Mouse (Mus musculus): ENCODE data around the gene Fam216a. TPM values are rescaled to one million over a fixed set of nuclear protein-coding genes. Genes with fewer than 3 reads are reported as not detected.
"Not testable (repeated sequence)": the region's sequence is repeated elsewhere in the genome, so short reads cannot be mapped to it uniquely, and the experiment has no call there.

Gene Fam216a
- 3.2 and 3.5 TPM in 2 replicates for polyA plus RNA-seq (2012; rRNA removed)

DNA sequence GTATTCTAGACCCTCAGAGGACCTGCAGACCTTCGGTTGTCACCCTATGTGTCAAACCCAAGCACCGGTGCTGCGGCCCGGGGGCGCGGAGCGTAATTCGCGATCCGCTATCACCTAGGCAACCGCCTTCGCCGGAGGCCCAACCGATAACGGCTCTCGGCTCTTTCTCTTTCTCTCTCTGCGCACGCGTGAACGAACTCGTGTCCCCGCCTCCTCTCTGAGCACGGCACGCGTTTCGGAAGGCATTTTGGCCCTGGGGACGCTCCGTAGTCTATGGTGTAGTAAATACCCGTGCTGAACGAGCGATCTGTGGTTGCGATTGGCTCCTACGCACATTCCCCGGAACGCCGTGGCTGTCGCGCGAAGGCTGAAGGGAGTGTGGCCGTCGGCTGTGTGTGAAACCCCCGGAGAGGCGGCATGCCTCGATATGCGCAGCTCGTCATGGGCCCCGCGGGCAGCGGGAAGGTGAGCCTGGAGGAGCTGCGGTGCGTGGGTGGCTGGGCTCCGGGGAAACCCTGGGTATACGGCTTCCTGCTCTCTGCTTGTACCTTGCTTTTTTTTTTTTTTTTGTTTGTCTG, at the start of gene Fam216a:
TSS of gene Fam216a (minus strand) at position 173 of the 578 bp plus-strand sequence.
- H3K36me3 ChIP-seq (ENCODE audit: control insufficient read depth, insufficient read depth, low read length): peaks cover 3% of the 10 kb centered on the region; the same call in 1 of the 2 replicates
- H3K27me3 ChIP-seq (ENCODE audit: control insufficient read depth, insufficient read depth, low read length): no peaks in the 10 kb centered on the region
- peak within 1 kb of the TSS; percentile 71 for H3K4me3 ChIP-seq (ENCODE audit: low read depth, low read length)
- H3K4me1 ChIP-seq (ENCODE audit: control insufficient read depth, insufficient read depth, insufficient read length, low read length): peaks cover 2% of the 10 kb centered on the region; the same call in 1 of the 2 replicates
- TF ChIP-seq CTCF (IDR thresholded peaks at IDR 0.05; ENCODE audit: extremely low read depth, insufficient read length, insufficient replicate concordance, low read depth, low read length) (no peak), POLR2A (IDR thresholded peaks at IDR 0.05; ENCODE audit: low read depth, low read length) (peak; percentile 50; the same call in 1 of the 2 replicates)
- H3K27ac ChIP-seq (ENCODE audit: insufficient read depth, low read depth, low read length): peak within 1 kb of the TSS; percentile 62
- WGBS: under 1% methylated on average over 53 of the region's 53 CpGs

DNA sequence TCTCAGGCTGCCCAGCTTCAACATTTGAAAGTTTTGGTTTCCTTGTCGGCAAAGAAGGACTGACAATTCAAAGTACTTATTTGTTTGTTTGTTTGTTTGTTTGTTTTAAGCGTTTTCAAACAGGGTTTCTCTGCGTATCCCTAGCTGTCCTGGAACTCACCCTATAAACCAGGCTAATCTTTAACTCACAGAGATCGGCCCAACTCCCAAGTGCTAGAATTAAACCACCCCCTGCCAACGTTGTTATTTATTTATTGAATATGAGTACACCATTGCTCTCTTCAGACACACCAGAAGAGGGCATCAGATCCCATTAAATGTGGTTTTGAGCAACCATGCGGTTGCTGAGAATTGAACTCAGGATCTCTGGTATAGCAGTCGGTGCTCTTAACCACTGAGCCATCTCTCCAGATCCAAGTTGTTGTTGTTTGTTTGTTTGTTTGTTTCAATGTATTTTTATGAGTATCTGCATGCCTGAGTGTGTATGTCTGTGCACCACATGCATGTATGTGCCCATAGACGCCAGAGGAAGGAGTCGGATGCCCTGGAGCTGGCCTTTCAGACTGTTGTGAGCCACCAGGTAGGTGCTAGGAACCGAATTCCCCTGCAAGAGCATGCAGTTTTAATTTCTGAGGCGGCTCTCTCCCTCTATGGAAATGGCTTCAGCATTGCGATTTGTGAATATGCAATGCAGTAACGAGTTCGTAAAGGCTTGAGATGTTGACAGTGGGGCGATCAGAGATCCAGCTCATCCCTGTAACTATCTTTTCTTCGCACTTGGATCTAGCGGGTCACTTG, 49.3 kb upstream of the Fam216a start, which contains the start of gene Anapc7:
TSS of gene Anapc7 (plus strand) at position 423 of the 798 bp plus-strand sequence.
- WGBS: 4% methylated on average over 17 of the region's 17 CpGs

DNA sequence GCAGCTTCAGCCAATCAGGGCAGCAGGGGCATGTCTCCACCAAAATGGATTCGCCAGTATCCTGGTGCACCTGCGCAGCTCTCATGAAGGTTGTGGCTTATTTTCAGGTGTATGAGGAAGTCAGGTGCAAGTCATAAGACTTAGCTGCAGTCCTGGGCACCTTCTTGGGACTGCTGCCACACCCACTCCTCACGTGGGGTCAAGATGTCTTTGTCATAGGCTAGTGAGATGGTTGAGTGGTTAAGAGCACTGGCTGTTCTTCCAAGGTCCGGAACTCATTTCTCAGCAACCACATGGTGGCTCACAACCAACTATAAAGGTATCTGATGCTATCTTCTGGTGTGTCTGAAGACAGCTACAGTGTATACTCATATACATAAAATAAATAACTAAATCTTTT, 48.5 kb upstream of the Fam216a start:
- not testable (repeated sequence) for H3K36me3 ChIP-seq (ENCODE audit: control insufficient read depth, insufficient read depth, low read length); H3K27ac ChIP-seq (ENCODE audit: insufficient read depth, low read depth, low read length)
- WGBS: 21% methylated on average over 4 of the region's 4 CpGs

More for the DNA sequence above, 49.3 kb upstream of the Fam216a start, which contains the start of gene Anapc7:
- Histone ChIP-seq H3K36me3 (ENCODE audit: control insufficient read depth, insufficient read depth, low read length) (no peaks in the 10 kb centered on the region), H3K4me1 (ENCODE audit: control insufficient read depth, insufficient read depth, insufficient read length, low read length) (peaks cover 9% of the 10 kb centered on the region), H3K27ac (ENCODE audit: insufficient read depth, low read depth, low read length) (peak within 1 kb of the TSS; percentile 59), H3K4me3 (ENCODE audit: low read depth, low read length) (peak within 1 kb of the TSS; percentile 92), H3K27me3 (ENCODE audit: control insufficient read depth, insufficient read depth, low read length) (no peaks in the 10 kb centered on the region)
- TF ChIP-seq CTCF (IDR thresholded peaks at IDR 0.05; ENCODE audit: extremely low read depth, insufficient read length, insufficient replicate concordance, low read depth, low read length) (no peak), POLR2A (IDR thresholded peaks at IDR 0.05; ENCODE audit: low read depth, low read length) (no peak)

DNA sequence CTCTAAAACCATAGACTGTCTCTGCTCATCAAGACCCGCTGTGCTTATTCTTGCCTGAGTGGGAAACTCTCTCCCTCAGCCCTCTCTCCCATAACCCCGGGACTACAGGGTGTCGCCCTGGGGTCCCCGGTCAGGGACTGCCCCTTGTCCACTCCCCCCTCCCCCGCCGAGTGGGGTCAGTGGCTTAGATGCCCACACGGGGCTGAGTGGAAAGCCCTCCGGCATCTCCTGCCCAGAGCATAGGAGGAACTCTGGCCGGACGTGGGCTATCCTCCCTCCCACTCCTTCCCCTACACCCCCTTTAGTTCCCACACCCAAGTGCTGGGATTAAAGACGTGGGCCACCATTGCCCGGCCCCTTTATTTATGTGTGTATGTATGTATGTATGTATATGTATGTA, 43.3 kb upstream of the Fam216a start:
- WGBS: 87% methylated on average over 12 of the region's 12 CpGs

More for the DNA sequence above, 48.5 kb upstream of the Fam216a start:
- H3K4me1 ChIP-seq (ENCODE audit: control insufficient read depth, insufficient read depth, insufficient read length, low read length); H3K4me3 ChIP-seq (ENCODE audit: low read depth, low read length); H3K27me3 ChIP-seq (ENCODE audit: control insufficient read depth, insufficient read depth, low read length): not testable (repeated sequence)

DNA sequence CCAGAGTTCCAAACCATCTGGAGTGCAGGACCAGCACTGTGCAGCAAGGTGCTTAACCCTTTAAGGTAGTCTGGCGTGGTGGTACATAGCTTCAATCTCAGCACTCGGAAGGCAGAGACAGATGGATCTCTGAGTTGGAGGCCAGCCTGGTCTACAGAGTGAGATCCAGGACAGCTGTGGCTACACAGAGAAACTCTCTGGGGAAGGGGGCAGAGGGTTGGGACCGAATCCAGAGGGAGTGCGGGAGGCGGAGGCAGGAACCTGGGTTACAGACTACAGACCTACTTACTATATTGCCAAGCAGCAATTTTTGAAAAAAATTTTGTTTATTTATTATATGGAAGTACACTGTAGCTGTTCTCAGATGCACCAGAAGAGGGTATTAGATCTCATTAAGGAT, 42.2 kb upstream of the Fam216a start:
- peaks cover 3% of the 10 kb centered on the region for H3K36me3 ChIP-seq (ENCODE audit: control insufficient read depth, insufficient read depth, low read length)
- H3K4me1 ChIP-seq (ENCODE audit: control insufficient read depth, insufficient read depth, insufficient read length, low read length): no peaks in the 10 kb centered on the region; the same call in 1 of the 2 replicates
- H3K27me3 ChIP-seq (ENCODE audit: control insufficient read depth, insufficient read depth, low read length): no peaks in the 10 kb centered on the region
- no peak for TF ChIP-seq POLR2A (IDR thresholded peaks at IDR 0.05; ENCODE audit: low read depth, low read length)
- H3K27ac ChIP-seq (ENCODE audit: insufficient read depth, low read depth, low read length): no peak overlapping the region
- H3K4me3 ChIP-seq (ENCODE audit: low read depth, low read length): no peak overlapping the region
- WGBS: 89% methylated on average over 5 of the region's 5 CpGs

More for the DNA sequence above, 43.3 kb upstream of the Fam216a start:
- no peak for TF ChIP-seq POLR2A (IDR thresholded peaks at IDR 0.05; ENCODE audit: low read depth, low read length)
- TF ChIP-seq CTCF (IDR thresholded peaks at IDR 0.05; ENCODE audit: extremely low read depth, insufficient read length, insufficient replicate concordance, low read depth, low read length): no peak
- H3K36me3 ChIP-seq (ENCODE audit: control insufficient read depth, insufficient read depth, low read length): no peaks in the 10 kb centered on the region
- H3K4me1 ChIP-seq (ENCODE audit: control insufficient read depth, insufficient read depth, insufficient read length, low read length): no peaks in the 10 kb centered on the region
- H3K27ac ChIP-seq (ENCODE audit: insufficient read depth, low read depth, low read length): no peak overlapping the region
- no peaks in the 10 kb centered on the region for H3K27me3 ChIP-seq (ENCODE audit: control insufficient read depth, insufficient read depth, low read length)
- no peak overlapping the region for H3K4me3 ChIP-seq (ENCODE audit: low read depth, low read length)

DNA sequence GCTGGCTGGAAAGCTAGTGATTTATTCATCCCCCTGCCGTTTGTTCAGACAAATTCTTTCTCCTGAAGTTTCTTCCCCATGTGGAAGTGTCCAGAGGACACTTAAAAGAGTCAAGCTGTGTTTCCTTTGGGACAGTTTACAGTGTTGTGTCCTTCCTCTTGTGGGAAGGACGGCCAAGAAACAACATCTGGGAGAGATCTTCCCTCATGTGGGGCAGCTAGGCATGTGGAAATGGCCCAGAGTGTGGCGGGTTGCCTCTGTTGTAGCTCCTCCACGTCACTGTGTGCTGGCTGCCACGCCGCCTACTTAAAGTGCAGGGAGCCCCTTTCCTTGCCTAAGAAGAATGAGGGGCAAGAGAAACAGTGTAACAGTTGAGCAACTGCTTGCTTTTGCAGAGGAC, 40.7 kb upstream of the Fam216a start:
- WGBS: 49% methylated on average over 6 of the region's 6 CpGs
- H3K4me1 ChIP-seq (ENCODE audit: control insufficient read depth, insufficient read depth, insufficient read length, low read length): no peaks in the 10 kb centered on the region; the same call in 1 of the 2 replicates
- no peaks in the 10 kb centered on the region for H3K27me3 ChIP-seq (ENCODE audit: control insufficient read depth, insufficient read depth, low read length)
- no peak overlapping the region for H3K4me3 ChIP-seq (ENCODE audit: low read depth, low read length)
- H3K27ac ChIP-seq (ENCODE audit: insufficient read depth, low read depth, low read length): no peak overlapping the region
- TF ChIP-seq CTCF (IDR thresholded peaks at IDR 0.05; ENCODE audit: extremely low read depth, insufficient read length, insufficient replicate concordance, low read depth, low read length) (no peak), POLR2A (IDR thresholded peaks at IDR 0.05; ENCODE audit: low read depth, low read length) (no peak)
- peaks cover 3% of the 10 kb centered on the region for H3K36me3 ChIP-seq (ENCODE audit: control insufficient read depth, insufficient read depth, low read length)

DNA sequence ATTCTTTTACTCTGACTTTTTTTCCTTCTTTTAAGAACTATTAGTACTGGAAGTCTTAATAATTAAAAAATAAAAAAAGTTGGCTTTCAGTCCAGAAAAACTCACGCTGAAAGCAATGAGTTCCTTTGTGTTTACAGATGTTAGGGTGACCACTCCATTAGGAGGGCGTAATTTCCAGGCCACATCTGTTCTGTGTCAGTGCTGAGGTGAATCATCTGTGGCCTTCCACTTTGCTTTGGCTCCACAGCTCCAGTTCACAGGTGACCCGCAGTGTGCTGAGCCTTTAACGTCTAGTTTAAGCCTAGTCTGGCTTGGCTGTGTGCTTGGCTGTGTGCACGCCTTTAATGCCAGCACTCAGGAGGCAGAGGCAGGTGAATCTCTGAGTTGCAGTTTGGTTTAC, 39.7 kb upstream of the Fam216a start:
- TF ChIP-seq POLR2A (IDR thresholded peaks at IDR 0.05; ENCODE audit: low read depth, low read length) (no peak), CTCF (IDR thresholded peaks at IDR 0.05; ENCODE audit: extremely low read depth, insufficient read length, insufficient replicate concordance, low read depth, low read length) (no peak)
- no peak overlapping the region for H3K4me3 ChIP-seq (ENCODE audit: low read depth, low read length)
- no peaks in the 10 kb centered on the region; the same call in 1 of the 2 replicates for H3K4me1 ChIP-seq (ENCODE audit: control insufficient read depth, insufficient read depth, insufficient read length, low read length)
- H3K27ac ChIP-seq (ENCODE audit: insufficient read depth, low read depth, low read length): no peak overlapping the region
- no peaks in the 10 kb centered on the region for H3K27me3 ChIP-seq (ENCODE audit: control insufficient read depth, insufficient read depth, low read length)
- 77% methylated on average over 5 of the region's 5 CpGs for WGBS
- peaks cover 6% of the 10 kb centered on the region for H3K36me3 ChIP-seq (ENCODE audit: control insufficient read depth, insufficient read depth, low read length)
